15 mouse cellular contexts compared by ENCODE assay signal in the genomic region with DNA sequence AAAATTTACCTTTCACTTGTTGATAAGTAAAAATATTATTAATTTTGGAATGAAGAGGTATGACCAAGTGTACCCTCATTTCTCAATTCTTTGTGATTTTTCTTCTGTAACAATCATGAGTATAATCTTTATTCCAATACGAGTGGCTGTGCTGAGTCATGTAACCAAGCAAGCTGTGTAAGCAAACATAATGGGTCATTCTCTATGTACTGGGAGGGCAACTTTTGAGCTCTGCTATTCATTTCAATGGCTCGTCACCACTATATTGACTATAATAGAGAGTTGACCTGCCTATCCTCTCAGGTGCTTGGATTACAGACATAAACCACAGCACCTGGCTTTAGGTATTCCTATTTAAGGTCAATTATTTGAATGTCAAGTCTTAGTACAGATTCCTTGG.
"Had no signal": no experiment of that assay in that cellular context is flagged by ENCODE, and none has a peak within 500 bp of the region (broad histone marks: within the 10 kb centered on the region; RNA-seq: fewer than 3 reads in every experiment).

No protein-coding gene starts in this region.

- H3K27me3 ChIP-seq: megakaryocyte, embryonic 14.5 days; midbrain, embryonic 13.5 days; midbrain, embryonic 15.5 days; neural tube, embryonic 12.5 days had no signal

- H3K4me3 ChIP-seq: megakaryocyte, embryonic 14.5 days; midbrain, embryonic 13.5 days; midbrain, embryonic 15.5 days; neural tube, embryonic 12.5 days had no signal

- H3K36me3 ChIP-seq: midbrain, embryonic 13.5 days; midbrain, embryonic 15.5 days had no signal

- H3K9me3 ChIP-seq: megakaryocyte, embryonic 14.5 days; midbrain, embryonic 13.5 days; midbrain, embryonic 15.5 days; neural tube, embryonic 12.5 days had no signal

- ATAC-seq: midbrain, embryonic 13.5 days; midbrain, embryonic 15.5 days had no signal

- H3K27ac ChIP-seq: liver, embryonic 14.5 days; macrophage; midbrain, embryonic 13.5 days; midbrain, embryonic 15.5 days; neural tube, embryonic 12.5 days had no signal

- H3K9ac ChIP-seq: liver, embryonic 14.5 days; lung, embryonic 14.5 days; midbrain, embryonic 13.5 days; midbrain, embryonic 15.5 days; neural tube, embryonic 12.5 days had no signal

- DNase-seq: lung, embryonic 14.5 days; right cerebral cortex, postnatal 25 days; right cerebral cortex, postnatal 4 days; spleen, adult 18-20 months; thymus, adult 2 months; thymus, postnatal 25 days; thymus, postnatal 4 days had no signal

- H3K4me2 ChIP-seq: liver, embryonic 11.5 days; lung, embryonic 14.5 days; midbrain, embryonic 11.5 days; midbrain, embryonic 13.5 days; midbrain, embryonic 15.5 days; neural tube, embryonic 12.5 days had no signal
